Mouse (Mus musculus): ENCODE measurements at regions not wholly inside any gene's neighbourhood (a gene's known extent, or its start where the extent isn't known, plus 50 kb on each side); places are given as distances from the start of the nearest gene placed in this dataset.

- no peak overlapping the region for H3K4me3 ChIP-seq
- no peak for ATAC-seq (ENCODE audit: low read depth)
- WGBS, result 94% methylated on average over 1 of the region's 1 CpGs
Observed at GRCm38 (mm10) chr1:105169455-105170113, 186.9 kb downstream of the Rnf152 start.

GRCm38 (mm10) chr1:105168808-105169207 is 187.7 kb downstream of the Rnf152 start:
- H3K36me3 ChIP-seq, result no peaks in the 10 kb centered on the region
- no peak overlapping the region for H3K4me2 ChIP-seq
- no peak for ATAC-seq (ENCODE audit: low read depth)
- 98% methylated on average over 1 of the region's 1 CpGs for WGBS
- no peaks in the 10 kb centered on the region for H3K4me1 ChIP-seq (replicated peaks)
- no peaks in the 10 kb centered on the region for H3K9me3 ChIP-seq
- no peak overlapping the region for H3K27ac ChIP-seq (replicated peaks)
- no peaks in the 10 kb centered on the region for H3K27me3 ChIP-seq
- H3K9ac ChIP-seq, result no peak overlapping the region
- no peak overlapping the region for H3K4me3 ChIP-seq

More at GRCm38 (mm10) chr1:105169455-105170113, 186.9 kb downstream of the Rnf152 start:
- Histone ChIP-seq H3K4me2 (no peak overlapping the region), H3K9me3 (no peaks in the 10 kb centered on the region), H3K36me3 (no peaks in the 10 kb centered on the region), H3K9ac (no peak overlapping the region), H3K4me1 (replicated peaks) (no peaks in the 10 kb centered on the region), H3K27ac (replicated peaks) (no peak overlapping the region), H3K27me3 (no peaks in the 10 kb centered on the region)

GRCm38 (mm10) chr1:105157459-105158124 is 198.9 kb downstream of the Rnf152 start:
- Histone ChIP-seq H3K27me3 (no peaks in the 10 kb centered on the region), H3K27ac (replicated peaks) (no peak overlapping the region), H3K36me3 (no peaks in the 10 kb centered on the region), H3K9ac (no peak overlapping the region), H3K4me2 (no peak overlapping the region), H3K4me1 (replicated peaks) (no peaks in the 10 kb centered on the region), H3K9me3 (no peaks in the 10 kb centered on the region), H3K4me3 (no peak overlapping the region)
- no peak for ATAC-seq (ENCODE audit: low read depth)
- 76% methylated on average over 2 of the region's 2 CpGs for WGBS

DNA sequence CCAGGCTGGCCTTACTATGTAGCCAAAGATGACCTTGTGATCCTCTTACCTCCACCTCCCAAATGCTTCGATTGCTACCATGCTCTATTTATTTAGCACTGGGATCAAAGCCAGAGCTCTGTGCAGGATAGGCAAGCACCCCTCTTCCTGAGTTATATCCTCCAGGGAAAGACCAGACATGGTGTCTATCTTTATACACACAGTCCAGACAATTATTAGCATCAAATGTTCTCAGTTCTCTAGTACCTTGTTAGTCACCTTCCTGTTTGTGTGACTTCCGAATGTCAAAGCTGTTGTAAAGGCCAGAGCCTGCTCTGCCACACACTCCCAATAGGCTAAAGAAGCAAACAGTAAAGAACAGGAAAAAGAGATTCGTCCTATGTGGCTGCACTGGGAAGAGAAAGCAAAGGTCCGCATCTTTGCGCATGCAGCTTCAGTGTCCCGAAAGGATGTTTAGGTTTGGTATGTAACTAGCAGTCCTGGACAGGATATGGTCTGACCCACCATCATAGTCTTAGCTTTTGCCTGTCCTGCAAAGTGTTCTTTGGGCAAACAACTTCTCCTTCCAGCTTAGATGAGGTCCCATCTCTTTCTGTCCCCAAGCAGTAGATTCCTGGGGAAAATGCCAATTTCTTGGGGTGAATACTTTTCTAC is 204.2 kb downstream of the Rnf152 start:
- no peaks in the 10 kb centered on the region for H3K4me1 ChIP-seq (replicated peaks)
- WGBS, result 89% methylated on average over 6 of the region's 6 CpGs
- ATAC-seq (ENCODE audit: low read depth), result no peak
- H3K27me3 ChIP-seq, result no peaks in the 10 kb centered on the region
- no peak overlapping the region for H3K27ac ChIP-seq (replicated peaks)
- H3K9ac ChIP-seq, result no peak overlapping the region
- no peaks in the 10 kb centered on the region for H3K9me3 ChIP-seq
- no peaks in the 10 kb centered on the region for H3K36me3 ChIP-seq
- no peak overlapping the region for H3K4me2 ChIP-seq
- H3K4me3 ChIP-seq, result no peak overlapping the region

- WGBS, result 52% methylated on average over 1 of the region's 1 CpGs
- ATAC-seq (ENCODE audit: low read depth), result no peak
- Histone ChIP-seq H3K36me3 (no peaks in the 10 kb centered on the region), H3K4me1 (replicated peaks) (no peaks in the 10 kb centered on the region), H3K4me2 (no peak overlapping the region), H3K9me3 (no peaks in the 10 kb centered on the region), H3K27me3 (no peaks in the 10 kb centered on the region), H3K9ac (no peak overlapping the region), H3K4me3 (no peak overlapping the region), H3K27ac (replicated peaks) (no peak overlapping the region)
Observed at GRCm38 (mm10) chr1:105151466-105151846, 205.1 kb downstream of the Rnf152 start.

- H3K27ac ChIP-seq (replicated peaks), result no peak overlapping the region
- no peaks in the 10 kb centered on the region for H3K9me3 ChIP-seq
- H3K4me2 ChIP-seq, result no peak overlapping the region
- H3K27me3 ChIP-seq, result no peaks in the 10 kb centered on the region
- H3K4me1 ChIP-seq (replicated peaks), result no peaks in the 10 kb centered on the region
- no peaks in the 10 kb centered on the region for H3K36me3 ChIP-seq
- 77% methylated on average over 12 of the region's 12 CpGs for WGBS
- no peak for ATAC-seq (ENCODE audit: low read depth)
- no peak overlapping the region for H3K4me3 ChIP-seq
- H3K9ac ChIP-seq, result no peak overlapping the region
Observed at GRCm38 (mm10) chr1:105150624-105151465, 205.7 kb downstream of the Rnf152 start.

GRCm38 (mm10) chr1:105148792-105149191 is 207.7 kb downstream of the Rnf152 start:
- Histone ChIP-seq H3K9ac (no peak overlapping the region), H3K4me1 (replicated peaks) (no peaks in the 10 kb centered on the region), H3K4me3 (no peak overlapping the region), H3K27ac (replicated peaks) (no peak overlapping the region), H3K36me3 (no peaks in the 10 kb centered on the region), H3K4me2 (no peak overlapping the region), H3K27me3 (no peaks in the 10 kb centered on the region), H3K9me3 (no peaks in the 10 kb centered on the region)
- ATAC-seq (ENCODE audit: low read depth), result no peak
- WGBS, result 89% methylated on average over 2 of the region's 2 CpGs

GRCm38 (mm10) chr1:105148048-105148447 is 208.5 kb downstream of the Rnf152 start:
- H3K4me1 ChIP-seq (replicated peaks), result no peaks in the 10 kb centered on the region
- no peaks in the 10 kb centered on the region for H3K9me3 ChIP-seq
- no peak overlapping the region for H3K9ac ChIP-seq
- H3K36me3 ChIP-seq, result no peaks in the 10 kb centered on the region
- H3K27me3 ChIP-seq, result no peaks in the 10 kb centered on the region
- ATAC-seq (ENCODE audit: low read depth), result no peak
- H3K4me2 ChIP-seq, result no peak overlapping the region
- no peak overlapping the region for H3K27ac ChIP-seq (replicated peaks)
- H3K4me3 ChIP-seq, result no peak overlapping the region

GRCm38 (mm10) chr1:105123936-105124335 is 232.6 kb downstream of the Rnf152 start:
- H3K4me1 ChIP-seq (replicated peaks), result no peaks in the 10 kb centered on the region
- H3K27me3 ChIP-seq, result no peaks in the 10 kb centered on the region
- no peaks in the 10 kb centered on the region for H3K9me3 ChIP-seq
- H3K4me2 ChIP-seq, result no peak overlapping the region
- H3K4me3 ChIP-seq, result no peak overlapping the region
- no peak for ATAC-seq (ENCODE audit: low read depth)
- H3K36me3 ChIP-seq, result no peaks in the 10 kb centered on the region
- no peak overlapping the region for H3K27ac ChIP-seq (replicated peaks)
- H3K9ac ChIP-seq, result no peak overlapping the region
- WGBS, result 76% methylated on average over 4 of the region's 4 CpGs

GRCm38 (mm10) chr1:105117888-105118287 is 238.6 kb downstream of the Rnf152 start:
- no peak for ATAC-seq (ENCODE audit: low read depth)
- Histone ChIP-seq H3K4me3 (no peak overlapping the region), H3K9me3 (no peaks in the 10 kb centered on the region), H3K36me3 (no peaks in the 10 kb centered on the region), H3K27ac (replicated peaks) (no peak overlapping the region), H3K4me1 (replicated peaks) (no peaks in the 10 kb centered on the region), H3K27me3 (no peaks in the 10 kb centered on the region), H3K4me2 (no peak overlapping the region), H3K9ac (no peak overlapping the region)
- 84% methylated on average over 2 of the region's 2 CpGs for WGBS

GRCm38 (mm10) chr1:105116231-105116630 is 240.3 kb downstream of the Rnf152 start:
- no peak overlapping the region for H3K4me2 ChIP-seq
- H3K9ac ChIP-seq, result no peak overlapping the region
- peaks cover 5% of the 10 kb centered on the region for H3K4me1 ChIP-seq (replicated peaks)
- 84% methylated on average over 3 of the region's 3 CpGs for whole genome bisulfite sequencing
- no peak overlapping the region for H3K4me3 ChIP-seq
- no peaks in the 10 kb centered on the region for H3K9me3 ChIP-seq
- H3K27ac ChIP-seq (replicated peaks), result no peak overlapping the region
- H3K36me3 ChIP-seq, result no peaks in the 10 kb centered on the region
- ATAC-seq (ENCODE audit: low read depth), result no peak
- H3K27me3 ChIP-seq, result no peaks in the 10 kb centered on the region

DNA sequence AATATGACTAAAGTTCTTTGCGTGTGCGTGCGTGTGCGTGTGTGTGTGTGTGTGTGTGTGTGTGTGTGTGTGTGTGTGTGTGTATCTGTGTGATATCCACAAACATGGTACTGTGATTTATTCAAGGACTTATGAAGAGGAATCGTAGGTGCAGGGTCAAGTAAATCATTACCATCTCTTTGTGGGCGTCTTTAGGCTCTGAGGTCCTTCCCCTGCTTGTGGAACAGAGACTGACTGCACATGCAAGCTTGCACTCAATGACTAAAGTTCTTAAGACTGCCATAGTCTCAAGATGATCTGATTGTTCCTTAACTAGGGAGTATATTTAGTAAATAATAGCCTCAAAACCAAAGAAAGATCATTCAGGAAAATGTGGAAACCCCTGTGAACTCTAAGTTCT is 241.1 kb downstream of the Rnf152 start:
- Histone ChIP-seq H3K36me3 (no peaks in the 10 kb centered on the region), H3K9ac (no peak overlapping the region), H3K27me3 (no peaks in the 10 kb centered on the region), H3K4me2 (no peak overlapping the region), H3K9me3 (no peaks in the 10 kb centered on the region), H3K4me3 (no peak overlapping the region), H3K4me1 (replicated peaks) (peaks cover 12% of the 10 kb centered on the region), H3K27ac (replicated peaks) (no peak overlapping the region)
- ATAC-seq (ENCODE audit: low read depth), result no peak
- 87% methylated on average over 6 of the region's 6 CpGs for WGBS

Data from neural tube, embryonic 13.5 days (tissue).